Mouse (Mus musculus) forebrain, embryonic 10.5 days (tissue): ENCODE results near the gene Npnt. TPM values are rescaled to one million over a fixed set of nuclear protein-coding genes. Genes with fewer than 3 reads are reported as not detected.

ENCODE experiments used
- DNase-seq: peaks from one replicate; pipeline ENCODE4 v3.0.0-alpha.2; 2017; ENCODE audit warnings: low spot score; ENCODE audit errors: extremely low spot score
- H3K27ac ChIP-seq: fragments of 300-500 bp; sonication (generic); 2 replicates; pipeline ENCODE4 v1.5.1; 2016; ENCODE audit warnings: mild to moderate bottlenecking
- H3K27me3 ChIP-seq: fragments of 300-500 bp; sonication (generic); 2 replicates; pipeline ENCODE4 v1.6.1; 2016; ENCODE audit warnings: mild to moderate bottlenecking; ENCODE audit not compliant: poor library complexity, severe bottlenecking
- H3K36me3 ChIP-seq: fragments of 300-500 bp; sonication (generic); replicated peaks from 2 replicates; pipeline ENCODE4 v1.6.1; 2016; ENCODE audit warnings: mild to moderate bottlenecking, moderate library complexity
- H3K4me1 ChIP-seq: fragments of 300-500 bp; sonication (generic); 2 replicates; pipeline ENCODE4 v1.6.1; 2016
- H3K4me3 ChIP-seq: fragments of 300-500 bp; sonication (generic); 2 replicates; pipeline ENCODE4 v1.5.1; 2016; ENCODE audit warnings: mild to moderate bottlenecking, moderate library complexity
- H3K9me3 ChIP-seq: fragments of 300-500 bp; sonication (generic); 2 replicates; pipeline ENCODE4 v1.6.1; 2016; ENCODE audit warnings: mild to moderate bottlenecking, moderate library complexity
- WGBS: fragments of 180-500 bp; shearing (Covaris S2); methylation state at CpG from one replicate; pipeline ENCODE4 v1.1.7; 2016; 5-methylcytosine and 5-hydroxymethylcytosine counted together
- polyA plus RNA-seq: library from polyadenylated mRNA; unstranded; fragments of >200 nt; fragmentation: Nextera tagmentation; extraction: Ambion mirVana; gene quantifications from 2 replicates; pipeline ENCODE4 v1.2.1, GENCODE M21; 2016

Gene Npnt
- polyA plus RNA-seq, 1 experiment from 2014 or later: 8.8 TPM

- H3K27ac ChIP-seq: no peak overlapping the region
Observed at GRCm38 (mm10) chr3:132858849-132859248, 91.2 kb downstream of the Npnt start.

GRCm38 (mm10) chr3:132856651-132857050 lies 93.4 kb downstream of the Npnt start:
- peaks cover 50% of the 10 kb centered on the region for H3K4me1 ChIP-seq
- no peaks in the 10 kb centered on the region for H3K9me3 ChIP-seq
- WGBS: 68% methylated on average over 6 of the region's 6 CpGs
- no peak overlapping the region for H3K4me3 ChIP-seq
- no peak overlapping the region for H3K27ac ChIP-seq
- no peaks in the 10 kb centered on the region for H3K27me3 ChIP-seq
- DNase-seq: no peak
- H3K36me3 ChIP-seq: no peaks in the 10 kb centered on the region

More at GRCm38 (mm10) chr3:132858849-132859248, 91.2 kb downstream of the Npnt start:
- Histone ChIP-seq H3K4me3 (no peak overlapping the region), H3K36me3 (no peaks in the 10 kb centered on the region), H3K9me3 (no peaks in the 10 kb centered on the region), H3K4me1 (peaks cover 35% of the 10 kb centered on the region), H3K27me3 (no peaks in the 10 kb centered on the region)
- 79% methylated on average over 11 of the region's 11 CpGs for WGBS
- no peak for DNase-seq

GRCm38 (mm10) chr3:132855458-132856212 lies 94.5 kb downstream of the Npnt start:
- Histone ChIP-seq H3K27me3 (no peaks in the 10 kb centered on the region), H3K9me3 (no peaks in the 10 kb centered on the region), H3K36me3 (no peaks in the 10 kb centered on the region), H3K27ac (peak overlapping the region; percentile 69), H3K4me1 (peaks cover 55% of the 10 kb centered on the region), H3K4me3 (no peak overlapping the region)
- DNase-seq: peak; percentile 37
- WGBS: 61% methylated on average over 9 of the region's 9 CpGs

GRCm38 (mm10) chr3:132854271-132854670 lies 95.8 kb downstream of the Npnt start:
- WGBS: 92% methylated on average over 9 of the region's 9 CpGs

GRCm38 (mm10) chr3:132851841-132852728 lies 98.0 kb downstream of the Npnt start:
- Histone ChIP-seq H3K27me3 (no peaks in the 10 kb centered on the region), H3K4me1 (peaks cover 38% of the 10 kb centered on the region), H3K27ac (no peak overlapping the region), H3K4me3 (no peak overlapping the region), H3K36me3 (no peaks in the 10 kb centered on the region), H3K9me3 (no peaks in the 10 kb centered on the region)
- no peak for DNase-seq
- 76% methylated on average over 28 of the region's 28 CpGs for WGBS

More at GRCm38 (mm10) chr3:132854271-132854670, 95.8 kb downstream of the Npnt start:
- DNase-seq: no peak
- H3K36me3 ChIP-seq: no peaks in the 10 kb centered on the region
- peaks cover 44% of the 10 kb centered on the region for H3K4me1 ChIP-seq
- H3K27me3 ChIP-seq: no peaks in the 10 kb centered on the region
- no peak overlapping the region for H3K27ac ChIP-seq
- no peak overlapping the region for H3K4me3 ChIP-seq
- no peaks in the 10 kb centered on the region for H3K9me3 ChIP-seq

- 61% methylated on average over 1 of the region's 1 CpGs for WGBS
Observed at GRCm38 (mm10) chr3:132851417-132851816, 98.7 kb downstream of the Npnt start.

GRCm38 (mm10) chr3:132850431-132850830 lies 99.7 kb downstream of the Npnt start:
- no peaks in the 10 kb centered on the region for H3K36me3 ChIP-seq
- H3K27me3 ChIP-seq: no peaks in the 10 kb centered on the region
- no peak overlapping the region for H3K27ac ChIP-seq
- H3K4me3 ChIP-seq: no peak overlapping the region
- no peaks in the 10 kb centered on the region for H3K9me3 ChIP-seq
- H3K4me1 ChIP-seq: peaks cover 24% of the 10 kb centered on the region; the same call in 1 of the 2 replicates
- DNase-seq: no peak
- 86% methylated on average over 2 of the region's 2 CpGs for WGBS

More at GRCm38 (mm10) chr3:132851417-132851816, 98.7 kb downstream of the Npnt start:
- Histone ChIP-seq H3K4me3 (no peak overlapping the region), H3K4me1 (peaks cover 34% of the 10 kb centered on the region), H3K27ac (no peak overlapping the region), H3K9me3 (no peaks in the 10 kb centered on the region), H3K36me3 (no peaks in the 10 kb centered on the region), H3K27me3 (no peaks in the 10 kb centered on the region)
- DNase-seq: no peak

GRCm38 (mm10) chr3:132849669-132850068 lies 100.4 kb downstream of the Npnt start:
- no peaks in the 10 kb centered on the region for H3K36me3 ChIP-seq
- peaks cover 20% of the 10 kb centered on the region; the same call in 1 of the 2 replicates for H3K4me1 ChIP-seq
- no peaks in the 10 kb centered on the region for H3K27me3 ChIP-seq
- DNase-seq: no peak
- WGBS: 79% methylated on average over 7 of the region's 7 CpGs
- no peak overlapping the region for H3K27ac ChIP-seq
- no peaks in the 10 kb centered on the region for H3K9me3 ChIP-seq
- H3K4me3 ChIP-seq: no peak overlapping the region

GRCm38 (mm10) chr3:132842676-132843075 lies 107.4 kb downstream of the Npnt start:
- H3K9me3 ChIP-seq: no peaks in the 10 kb centered on the region
- no peak for DNase-seq
- no peaks in the 10 kb centered on the region for H3K4me1 ChIP-seq
- H3K4me3 ChIP-seq: no peak overlapping the region
- H3K27me3 ChIP-seq: no peaks in the 10 kb centered on the region
- H3K36me3 ChIP-seq: peaks cover 25% of the 10 kb centered on the region
- WGBS: 92% methylated on average over 6 of the region's 6 CpGs
- no peak overlapping the region for H3K27ac ChIP-seq

- DNase-seq: no peak
- no peak overlapping the region for H3K27ac ChIP-seq
- H3K36me3 ChIP-seq: peaks cover 30% of the 10 kb centered on the region
- WGBS: 93% methylated on average over 8 of the region's 8 CpGs
- H3K4me3 ChIP-seq: no peak overlapping the region
- no peaks in the 10 kb centered on the region for H3K9me3 ChIP-seq
- no peaks in the 10 kb centered on the region for H3K27me3 ChIP-seq
- H3K4me1 ChIP-seq: peaks cover 3% of the 10 kb centered on the region; the same call in 1 of the 2 replicates
Observed at GRCm38 (mm10) chr3:132839516-132839915, 110.6 kb downstream of the Npnt start.

GRCm38 (mm10) chr3:132838656-132839417 lies 111.3 kb downstream of the Npnt start:
- H3K9me3 ChIP-seq: no peaks in the 10 kb centered on the region
- no peak for DNase-seq
- H3K4me1 ChIP-seq: peaks cover 3% of the 10 kb centered on the region; the same call in 1 of the 2 replicates
- 93% methylated on average over 15 of the region's 15 CpGs for WGBS
- H3K27me3 ChIP-seq: no peaks in the 10 kb centered on the region
- H3K36me3 ChIP-seq: peaks cover 30% of the 10 kb centered on the region
- no peak overlapping the region for H3K27ac ChIP-seq
- no peak overlapping the region for H3K4me3 ChIP-seq

GRCm38 (mm10) chr3:132837134-132837533 lies 113.0 kb downstream of the Npnt start:
- H3K36me3 ChIP-seq: peaks cover 30% of the 10 kb centered on the region
- H3K4me3 ChIP-seq: no peak overlapping the region
- no peak overlapping the region for H3K27ac ChIP-seq
- 93% methylated on average over 4 of the region's 4 CpGs for WGBS
- DNase-seq: no peak
- H3K9me3 ChIP-seq: no peaks in the 10 kb centered on the region
- peaks cover 3% of the 10 kb centered on the region; the same call in 1 of the 2 replicates for H3K4me1 ChIP-seq
- no peaks in the 10 kb centered on the region for H3K27me3 ChIP-seq
